Mouse (Mus musculus): Measurements from ENCODE around the gene Pnmt. TPM values are rescaled to one million over a fixed set of nuclear protein-coding genes. Genes with fewer than 3 reads are reported as not detected.
A peak's percentile ranks its signal among the peaks of the same experiment; 100 is the strongest.

The Pnmt gene
- polyA plus RNA-seq (2014; fragmentation: Nextera tagmentation; extraction: Ambion mirVana) = 0.54 and 0.93 TPM in 2 replicates

DNA sequence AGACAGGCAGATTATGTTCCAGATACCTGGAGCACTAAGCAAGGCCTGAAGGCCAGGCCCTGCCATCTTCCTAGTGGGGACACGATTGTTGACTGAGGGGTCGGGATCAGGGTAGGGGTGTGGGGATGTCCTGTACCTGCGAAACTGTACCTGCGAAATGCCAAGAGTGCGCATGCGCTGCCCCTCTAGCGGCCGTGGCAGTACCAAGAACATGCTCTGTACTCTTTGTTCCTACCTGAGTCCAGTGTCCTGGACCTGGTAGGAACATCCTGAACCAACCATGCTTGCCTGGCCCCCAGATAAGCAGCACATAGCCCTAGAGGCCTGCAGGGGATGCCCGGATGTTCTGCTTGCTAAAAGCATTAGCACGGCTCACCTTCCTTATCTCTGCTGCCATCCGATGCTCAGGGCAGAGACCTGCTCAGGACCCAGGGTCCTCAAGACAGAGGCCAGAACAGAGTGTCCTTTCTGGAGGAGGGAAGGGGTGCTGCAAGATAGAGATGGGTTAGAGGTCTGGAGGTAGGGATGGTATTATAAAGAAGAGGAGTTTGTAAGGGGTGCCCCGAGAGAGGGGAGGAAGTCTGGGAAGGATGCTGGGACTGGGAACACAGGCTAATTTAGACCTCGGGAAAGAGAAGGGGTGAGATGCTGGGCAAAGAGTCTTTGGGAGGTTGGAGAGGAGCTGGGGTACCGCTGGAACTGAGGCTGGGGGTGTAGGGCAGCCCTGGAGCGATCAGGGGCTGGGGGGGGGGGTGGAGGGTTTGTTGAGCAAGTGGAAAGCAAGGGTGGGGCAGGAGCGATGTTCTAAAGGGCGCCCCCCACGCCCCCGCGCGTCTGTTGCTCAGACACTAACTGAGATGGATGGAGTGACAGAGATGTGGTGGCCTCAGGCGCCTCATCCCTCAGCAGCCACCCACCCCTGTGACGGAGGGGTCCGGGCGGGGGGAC lies at the start of gene Pnmt:
Gene Pnmt, plus strand, starts transcription at position 813 of the 948 bp plus-strand sequence.
- Histone ChIP-seq H3K9me3 (ENCODE audit: control insufficient read depth, low read length) (no peaks in the 10 kb centered on the region), H3K36me3 (ENCODE audit: control insufficient read depth, insufficient read depth, low read length) (no peaks in the 10 kb centered on the region), H3K4me3 (ENCODE audit: low read depth, low read length) (no peak within 1 kb of the TSS), H3K4me2 (replicated peaks; ENCODE audit: low read depth, low read length) (no peak within 1 kb of the TSS; the same call in 1 of the 2 replicates), H3K27me3 (ENCODE audit: control insufficient read depth, insufficient read depth, low read length) (peaks cover 29% of the 10 kb centered on the region), H3K9ac (ENCODE audit: low read depth, low read length) (no peak within 1 kb of the TSS), H3K4me1 (replicated peaks; ENCODE audit: control insufficient read depth, insufficient read depth, low read length) (no peaks in the 10 kb centered on the region), H3K27ac (ENCODE audit: low read depth, low read length) (no peak within 1 kb of the TSS)
- no peak for ATAC-seq (ENCODE audit: low FRiP score)
- 64% methylated on average over 22 of the region's 25 CpGs for WGBS
- no peak for DNase-seq (ENCODE audit: low spot score)

DNA sequence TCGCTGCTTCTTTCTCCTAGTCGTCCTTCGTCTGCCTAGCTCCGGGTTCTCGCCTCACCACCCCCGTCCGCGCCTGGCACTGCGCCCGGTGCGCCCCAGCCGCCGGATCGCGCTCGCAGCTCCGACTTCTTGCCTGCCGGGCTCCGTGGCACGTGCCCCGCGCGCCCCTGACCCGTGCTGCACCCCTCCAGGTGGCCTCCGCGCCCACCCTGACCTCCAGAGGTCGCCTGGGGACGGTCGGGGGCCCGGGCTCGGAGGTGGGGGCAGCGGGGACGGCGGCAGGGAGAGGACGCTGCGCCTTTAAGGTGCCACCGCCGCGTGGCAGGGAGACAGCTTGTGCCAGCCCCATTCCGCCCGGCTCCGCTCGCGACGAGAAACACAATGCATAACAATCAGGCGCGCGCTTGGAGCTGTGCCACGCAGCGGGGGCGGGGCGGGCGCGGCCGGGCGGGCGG lies 47.7 kb upstream of the Pnmt start:
- H3K4me3 ChIP-seq (ENCODE audit: low read depth, low read length) = peak overlapping the region; percentile 36
- ATAC-seq (ENCODE audit: low FRiP score) = no peak
- no peak for DNase-seq (ENCODE audit: low spot score)
- WGBS = under 1% methylated on average over 33 of the region's 57 CpGs
- peaks cover 88% of the 10 kb centered on the region for H3K27me3 ChIP-seq (ENCODE audit: control insufficient read depth, insufficient read depth, low read length)
- H3K4me1 ChIP-seq (replicated peaks; ENCODE audit: control insufficient read depth, insufficient read depth, low read length) = peaks cover 12% of the 10 kb centered on the region
- H3K4me2 ChIP-seq (replicated peaks; ENCODE audit: low read depth, low read length) = peak overlapping the region; percentile 78
- peak overlapping the region; percentile 44; the same call in 1 of the 2 replicates for H3K9ac ChIP-seq (ENCODE audit: low read depth, low read length)
- no peak overlapping the region for H3K27ac ChIP-seq (ENCODE audit: low read depth, low read length)
- H3K36me3 ChIP-seq (ENCODE audit: control insufficient read depth, insufficient read depth, low read length) = no peaks in the 10 kb centered on the region
- H3K9me3 ChIP-seq (ENCODE audit: control insufficient read depth, low read length) = no peaks in the 10 kb centered on the region

DNA sequence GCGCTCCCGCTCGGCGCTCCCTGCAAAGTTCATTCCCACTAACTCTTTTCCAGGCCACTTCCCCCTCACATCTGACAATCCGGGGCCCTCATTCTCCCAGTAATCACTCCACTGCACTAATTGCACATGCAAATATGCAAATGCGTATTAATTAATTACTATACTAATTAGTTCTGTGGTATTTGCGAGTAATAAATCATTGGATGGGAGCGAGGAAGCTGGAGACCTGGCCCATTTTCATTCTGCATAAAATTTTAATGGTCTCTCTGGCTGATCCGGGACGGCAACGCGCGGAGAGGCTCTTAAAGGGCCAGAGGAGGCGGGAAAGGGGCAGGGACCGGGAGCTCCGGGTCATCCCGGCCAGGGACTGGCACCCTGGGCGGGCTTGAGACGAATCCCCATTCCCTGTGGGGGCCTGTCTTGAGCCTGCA lies 47.2 kb upstream of the Pnmt start:
- Histone ChIP-seq H3K4me1 (replicated peaks; ENCODE audit: control insufficient read depth, insufficient read depth, low read length) (peaks cover 9% of the 10 kb centered on the region), H3K9ac (ENCODE audit: low read depth, low read length) (peak overlapping the region; percentile 44; the same call in 1 of the 2 replicates), H3K27ac (ENCODE audit: low read depth, low read length) (no peak overlapping the region), H3K4me2 (replicated peaks; ENCODE audit: low read depth, low read length) (peak overlapping the region; percentile 78), H3K9me3 (ENCODE audit: control insufficient read depth, low read length) (no peaks in the 10 kb centered on the region), H3K27me3 (ENCODE audit: control insufficient read depth, insufficient read depth, low read length) (peaks cover 85% of the 10 kb centered on the region), H3K36me3 (ENCODE audit: control insufficient read depth, insufficient read depth, low read length) (no peaks in the 10 kb centered on the region), H3K4me3 (ENCODE audit: low read depth, low read length) (peak overlapping the region; percentile 36)
- under 1% methylated on average over 18 of the region's 19 CpGs for WGBS
- DNase-seq (ENCODE audit: low spot score) (peak; percentile 53), ATAC-seq (ENCODE audit: low FRiP score) (no peak)

DNA sequence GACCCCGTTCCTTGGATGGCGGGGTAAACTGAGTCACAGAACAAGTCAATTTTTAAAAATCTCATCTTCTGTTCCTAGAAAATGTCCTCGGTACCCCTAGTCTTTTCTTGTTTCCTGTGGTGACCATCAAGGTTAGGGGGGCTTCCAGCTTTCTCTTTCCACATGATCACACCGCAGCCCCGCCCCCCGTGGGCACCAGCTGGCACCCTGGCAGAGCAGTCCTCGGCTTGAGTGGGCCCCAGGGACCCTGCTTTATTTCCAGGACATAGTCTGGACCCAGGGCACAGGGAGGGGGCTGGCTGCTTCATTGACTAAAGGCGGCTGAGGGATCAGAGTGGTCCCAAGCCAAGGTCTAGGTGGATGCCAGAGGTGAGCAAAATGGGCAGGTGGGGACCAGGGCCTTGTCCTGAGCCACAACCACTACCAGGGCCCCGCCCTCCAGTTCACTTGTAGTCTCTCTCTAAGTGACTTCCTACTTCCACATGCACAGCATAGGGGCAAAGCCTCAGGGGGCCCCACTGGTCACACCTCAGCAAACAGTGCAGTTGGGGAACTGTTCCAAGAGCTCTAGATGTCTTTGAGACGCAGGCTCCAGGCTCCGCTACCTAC lies 46.5 kb upstream of the Pnmt start:
- ATAC-seq (ENCODE audit: low FRiP score) (no peak), DNase-seq (ENCODE audit: low spot score) (no peak)
- Histone ChIP-seq H3K36me3 (ENCODE audit: control insufficient read depth, insufficient read depth, low read length) (no peaks in the 10 kb centered on the region), H3K9ac (ENCODE audit: low read depth, low read length) (no peak overlapping the region), H3K4me3 (ENCODE audit: low read depth, low read length) (no peak overlapping the region), H3K4me1 (replicated peaks; ENCODE audit: control insufficient read depth, insufficient read depth, low read length) (peaks cover 6% of the 10 kb centered on the region), H3K9me3 (ENCODE audit: control insufficient read depth, low read length) (no peaks in the 10 kb centered on the region), H3K4me2 (replicated peaks; ENCODE audit: low read depth, low read length) (peak overlapping the region; percentile 78; the same call in 1 of the 2 replicates), H3K27ac (ENCODE audit: low read depth, low read length) (no peak overlapping the region), H3K27me3 (ENCODE audit: control insufficient read depth, insufficient read depth, low read length) (peaks cover 80% of the 10 kb centered on the region)
- WGBS = 9% methylated on average over 11 of the region's 11 CpGs

DNA sequence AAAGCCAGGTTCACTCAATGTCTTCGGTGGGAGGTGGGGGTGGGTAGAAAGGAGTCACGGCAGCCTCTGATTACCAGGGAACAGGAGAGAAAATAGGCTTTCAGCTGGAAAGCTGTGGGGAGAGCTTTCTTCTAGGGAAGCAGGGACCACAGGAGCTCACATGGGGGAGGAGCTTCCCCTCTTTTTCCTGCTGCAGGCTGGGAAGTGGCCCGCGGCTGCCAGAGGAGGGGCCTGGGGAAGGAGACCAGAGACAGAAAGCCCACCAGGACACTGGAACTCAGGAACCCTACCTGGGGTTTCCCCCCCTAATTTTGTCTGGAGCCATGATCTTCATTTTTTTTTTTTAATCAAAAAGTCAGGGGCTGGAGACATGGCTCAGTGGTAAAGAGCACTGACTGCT lies 45.7 kb upstream of the Pnmt start:
- Histone ChIP-seq H3K27ac (ENCODE audit: low read depth, low read length) (no peak overlapping the region), H3K4me1 (replicated peaks; ENCODE audit: control insufficient read depth, insufficient read depth, low read length) (peaks cover 6% of the 10 kb centered on the region), H3K36me3 (ENCODE audit: control insufficient read depth, insufficient read depth, low read length) (no peaks in the 10 kb centered on the region), H3K9ac (ENCODE audit: low read depth, low read length) (no peak overlapping the region), H3K4me2 (replicated peaks; ENCODE audit: low read depth, low read length) (no peak overlapping the region), H3K9me3 (ENCODE audit: control insufficient read depth, low read length) (no peaks in the 10 kb centered on the region), H3K4me3 (ENCODE audit: low read depth, low read length) (no peak overlapping the region), H3K27me3 (ENCODE audit: control insufficient read depth, insufficient read depth, low read length) (peaks cover 77% of the 10 kb centered on the region)
- ATAC-seq (ENCODE audit: low FRiP score) = no peak
- WGBS = 6% methylated on average over 3 of the region's 4 CpGs
- DNase-seq (ENCODE audit: low spot score) = no peak

DNA sequence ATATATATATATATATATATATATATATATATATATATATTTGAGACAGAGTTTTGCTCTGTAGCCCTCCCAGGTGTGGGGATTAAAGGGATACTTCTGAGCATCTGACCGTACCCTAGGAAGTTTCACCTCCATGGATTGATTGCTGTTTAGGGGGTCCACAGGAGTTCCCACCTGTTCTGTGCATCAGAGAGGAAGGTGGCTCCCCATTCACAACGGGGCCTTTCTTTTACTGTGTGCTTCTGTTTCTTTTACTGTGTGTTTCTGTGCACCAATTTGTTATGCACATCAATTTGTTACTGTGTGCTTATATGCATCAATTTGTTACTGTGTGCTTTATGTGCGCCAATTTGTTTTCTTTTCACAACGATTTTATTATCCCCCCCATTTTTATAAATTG lies 45.1 kb upstream of the Pnmt start:
- Histone ChIP-seq H3K4me3 (ENCODE audit: low read depth, low read length) (no peak overlapping the region), H3K36me3 (ENCODE audit: control insufficient read depth, insufficient read depth, low read length) (no peaks in the 10 kb centered on the region), H3K9ac (ENCODE audit: low read depth, low read length) (no peak overlapping the region), H3K27me3 (ENCODE audit: control insufficient read depth, insufficient read depth, low read length) (peaks cover 76% of the 10 kb centered on the region), H3K27ac (ENCODE audit: low read depth, low read length) (no peak overlapping the region), H3K4me1 (replicated peaks; ENCODE audit: control insufficient read depth, insufficient read depth, low read length) (peaks cover 6% of the 10 kb centered on the region), H3K9me3 (ENCODE audit: control insufficient read depth, low read length) (no peaks in the 10 kb centered on the region), H3K4me2 (replicated peaks; ENCODE audit: low read depth, low read length) (no peak overlapping the region)
- 60% methylated on average over 4 of the region's 4 CpGs for WGBS
- no peak for DNase-seq (ENCODE audit: low spot score)
- no peak for ATAC-seq (ENCODE audit: low FRiP score)

DNA sequence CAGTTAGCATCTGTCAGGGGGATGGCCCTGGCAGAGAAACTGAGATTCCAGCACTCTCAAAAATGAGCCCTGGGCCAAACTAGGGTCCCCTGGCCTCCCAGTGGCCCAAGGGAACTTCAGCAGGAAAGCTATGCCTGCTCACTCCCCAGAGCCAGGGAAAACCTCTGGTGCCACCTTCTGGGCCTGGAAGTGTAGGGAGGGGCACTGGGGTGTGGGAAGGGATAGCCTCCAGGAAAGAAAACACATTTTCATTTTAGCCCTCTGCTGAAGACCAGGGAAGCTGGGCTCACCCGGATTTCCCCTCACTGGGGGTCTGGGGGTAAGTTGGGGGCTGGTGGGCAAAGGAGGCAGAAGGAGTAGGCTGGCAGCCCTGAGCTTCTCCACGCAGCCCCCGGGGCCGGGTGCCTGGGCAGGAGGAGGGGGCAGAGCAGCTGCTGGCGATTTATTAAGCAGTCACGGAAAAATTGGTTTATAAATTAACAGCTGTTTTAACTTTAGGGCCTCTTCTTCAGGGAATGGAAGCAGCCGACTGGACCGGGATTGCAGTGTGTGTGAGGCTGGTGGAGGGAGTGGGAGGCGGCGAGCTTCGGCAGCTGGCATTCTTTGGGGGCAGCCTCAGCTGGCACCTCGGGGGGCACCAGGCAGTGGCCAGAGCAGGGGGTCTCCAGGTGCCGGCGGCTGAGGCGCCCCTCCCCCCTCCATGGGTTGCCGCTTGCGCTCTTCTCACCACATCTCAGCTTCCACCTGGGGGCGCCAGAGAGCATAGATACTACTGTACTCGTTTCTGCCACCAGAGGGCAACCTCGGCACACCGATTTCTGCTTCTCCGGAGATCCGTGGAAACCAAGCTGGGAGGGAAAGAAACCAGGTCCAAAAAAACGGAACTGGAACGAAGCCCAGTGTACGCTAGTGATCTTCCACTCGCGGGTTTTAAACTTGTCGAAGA lies 44.0 kb upstream of the Pnmt start:
- peaks cover 75% of the 10 kb centered on the region for H3K27me3 ChIP-seq (ENCODE audit: control insufficient read depth, insufficient read depth, low read length)
- no peak overlapping the region for H3K4me3 ChIP-seq (ENCODE audit: low read depth, low read length)
- WGBS = 3% methylated on average over 29 of the region's 29 CpGs
- H3K9me3 ChIP-seq (ENCODE audit: control insufficient read depth, low read length) = no peaks in the 10 kb centered on the region
- H3K4me1 ChIP-seq (replicated peaks; ENCODE audit: control insufficient read depth, insufficient read depth, low read length) = peaks cover 6% of the 10 kb centered on the region
- H3K4me2 ChIP-seq (replicated peaks; ENCODE audit: low read depth, low read length) = peak overlapping the region; percentile 25; the same call in 1 of the 2 replicates
- no peak overlapping the region for H3K27ac ChIP-seq (ENCODE audit: low read depth, low read length)
- no peaks in the 10 kb centered on the region for H3K36me3 ChIP-seq (ENCODE audit: control insufficient read depth, insufficient read depth, low read length)
- peak; percentile 98 for DNase-seq (ENCODE audit: low spot score)
- no peak for ATAC-seq (ENCODE audit: low FRiP score)
- H3K9ac ChIP-seq (ENCODE audit: low read depth, low read length) = no peak overlapping the region

DNA sequence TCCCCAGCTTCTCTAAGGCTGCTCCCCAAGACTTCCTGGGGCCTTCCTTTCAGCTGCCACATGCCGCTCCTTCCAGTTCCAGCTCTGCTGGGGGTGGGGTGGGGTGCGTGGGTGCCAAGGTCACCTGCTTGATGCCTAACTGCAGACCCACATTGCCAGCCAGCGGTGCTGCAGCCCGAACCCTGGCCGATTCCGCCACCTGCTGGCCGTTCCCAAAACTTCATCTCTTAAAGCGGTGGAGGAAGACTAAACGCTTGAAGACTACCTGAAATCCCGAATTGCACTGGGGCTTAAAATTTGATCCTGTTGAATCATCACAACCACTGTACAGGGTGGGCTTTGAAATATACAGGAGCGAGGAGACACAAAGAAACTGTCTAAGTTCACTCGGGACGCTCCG lies 41.0 kb upstream of the Pnmt start:
- DNase-seq (ENCODE audit: low spot score) (peak; percentile 90), ATAC-seq (ENCODE audit: low FRiP score) (no peak)
- Histone ChIP-seq H3K9ac (ENCODE audit: low read depth, low read length) (no peak overlapping the region), H3K4me1 (replicated peaks; ENCODE audit: control insufficient read depth, insufficient read depth, low read length) (peaks cover 11% of the 10 kb centered on the region), H3K9me3 (ENCODE audit: control insufficient read depth, low read length) (no peaks in the 10 kb centered on the region), H3K4me2 (replicated peaks; ENCODE audit: low read depth, low read length) (0 out of 2 replicates have a peak overlapping the region, but pooled peaks have one; percentile 21), H3K27me3 (ENCODE audit: control insufficient read depth, insufficient read depth, low read length) (peaks cover 75% of the 10 kb centered on the region), H3K36me3 (ENCODE audit: control insufficient read depth, insufficient read depth, low read length) (no peaks in the 10 kb centered on the region), H3K4me3 (ENCODE audit: low read depth, low read length) (no peak overlapping the region), H3K27ac (ENCODE audit: low read depth, low read length) (no peak overlapping the region)
- 1% methylated on average over 14 of the region's 14 CpGs for WGBS
